Mouse (Mus musculus) ES-E14 (cell line): Measurements from ENCODE around the gene Apba2.

Source experiments
- CHD2 ChIP-seq: IDR thresholded peaks from 2 replicates; pipeline ENCODE4 v1.6.1; 2014; ENCODE audit warnings: mild to moderate bottlenecking, low read depth, low read length, inconsistent platforms
- HCFC1 ChIP-seq: IDR thresholded peaks from 2 replicates; pipeline ENCODE4 v1.6.1; 2012; ENCODE audit warnings: low read length, inconsistent platforms, borderline replicate concordance; ENCODE audit not compliant: insufficient read depth
- ZC3H11A ChIP-seq: IDR thresholded peaks from 2 replicates; pipeline ENCODE4 v1.6.1; 2012; ENCODE audit warnings: low read depth, mild to moderate bottlenecking, inconsistent platforms, low read length, borderline replicate concordance
- ZNF384 ChIP-seq: IDR thresholded peaks from 2 replicates; pipeline ENCODE4 v1.6.1; 2012; ENCODE audit warnings: low read depth, low read length, inconsistent platforms

- TF ChIP-seq HCFC1 (no peak), CHD2 (no peak), ZNF384 (no peak), ZC3H11A (no peak)
These were observed 93.8 kb downstream of the Apba2 start for GRCm38 (mm10) chr7:64595256-64595655.
